Mouse (Mus musculus) intestine, postnatal 0 days (tissue): Measurements from ENCODE around the gene Tmem239. TPM values are rescaled to one million over a fixed set of nuclear protein-coding genes. Genes with fewer than 3 reads are reported as not detected.

ENCODE experiments used
- ATAC-seq: fragments of 200-750 bp; cut with Nextera tagmentation; 2 replicates; pipeline ENCODE4 v1.8.0; 2017; ENCODE audit warnings: mild to moderate bottlenecking, moderate TSS enrichment, moderate library complexity
- H3K27ac ChIP-seq: fragments of 300-500 bp; sonication (generic); 2 replicates; pipeline ENCODE4 v1.5.1; 2014; ENCODE audit warnings: mild to moderate bottlenecking, low read depth, low read length, moderate library complexity
- H3K27me3 ChIP-seq: fragments of 300-500 bp; sonication (generic); replicated peaks from 2 replicates; pipeline ENCODE4 v1.6.1; 2014; ENCODE audit warnings: low read length, mixed read lengths; ENCODE audit not compliant: control insufficient read depth, insufficient read depth
- H3K36me3 ChIP-seq: fragments of 300-500 bp; sonication (generic); 2 replicates; pipeline ENCODE4 v1.6.1; 2014; ENCODE audit warnings: mild to moderate bottlenecking, moderate library complexity; ENCODE audit not compliant: control insufficient read depth, insufficient read depth
- H3K4me1 ChIP-seq: fragments of 300-500 bp; sonication (generic); replicated peaks from 2 replicates; pipeline ENCODE4 v1.6.1; 2014; ENCODE audit warnings: antibody characterized with exemption, low read length, mixed read lengths; ENCODE audit not compliant: control insufficient read depth, insufficient read depth
- H3K4me2 ChIP-seq: fragments of 300-500 bp; sonication (generic); replicated peaks from 2 replicates; pipeline ENCODE4 v1.6.1; 2014; ENCODE audit warnings: low read depth, mild to moderate bottlenecking, moderate library complexity
- H3K4me3 ChIP-seq: fragments of 300-500 bp; sonication (generic); 2 replicates; pipeline ENCODE4 v1.5.1; 2014; ENCODE audit warnings: low read depth, low read length
- H3K9ac ChIP-seq: fragments of 300-500 bp; sonication (generic); 2 replicates; pipeline ENCODE4 v1.6.1; 2014; ENCODE audit warnings: mild to moderate bottlenecking, low read depth, low read length
- H3K9me3 ChIP-seq: fragments of 300-500 bp; sonication (generic); 2 replicates; pipeline ENCODE4 v1.6.1; 2016; ENCODE audit warnings: mixed run types; ENCODE audit not compliant: control insufficient read depth
- CTCF ChIP-seq: sonication (generic); IDR thresholded peaks from 2 replicates; pipeline ENCODE4 v1.5.1; 2016; ENCODE audit warnings: low read depth, mild to moderate bottlenecking, control low read depth, antibody characterized with exemption, moderate library complexity
- whole genome bisulfite sequencing: fragments of 180-500 bp; shearing (Covaris S2); extraction: QIAGEN DNeasy Blood & Tissue Kit; methylation state at CpG from one replicate; pipeline ENCODE4 v1.1.7; 2014; 5-methylcytosine and 5-hydroxymethylcytosine counted together
- polyA plus RNA-seq: library from polyadenylated mRNA; unstranded; fragments of >200 nt; fragmentation: Nextera tagmentation; extraction: Ambion mirVana; gene quantifications from 2 replicates; pipeline ENCODE4 v1.2.1, GENCODE M21; 2015

Tmem239 gene
- polyA plus RNA-seq, 1 experiment from 2014 or later: not detected

DNA sequence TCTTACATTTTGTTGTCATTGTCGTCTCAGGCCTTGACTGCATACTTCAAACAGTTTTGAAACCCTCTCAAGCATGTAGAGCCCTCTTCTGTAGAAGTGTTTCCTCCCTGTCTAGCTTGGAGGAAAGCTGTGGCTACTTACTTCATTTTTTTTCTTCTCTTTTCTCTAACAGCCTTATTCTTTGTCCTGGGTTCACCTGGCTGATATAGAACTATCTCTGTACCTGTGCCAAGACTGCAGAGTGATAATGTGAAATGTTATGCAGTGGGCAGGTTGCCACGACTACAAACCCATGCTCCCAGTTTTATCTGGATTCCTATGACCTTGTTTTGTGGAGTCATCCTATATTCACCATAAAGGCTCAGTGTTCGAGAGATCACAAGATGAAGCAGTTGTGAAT is 24.2 kb downstream of the Tmem239 start:
- H3K4me3 ChIP-seq: no peak overlapping the region
- H3K27me3 ChIP-seq: no peaks in the 10 kb centered on the region
- no peak overlapping the region for H3K27ac ChIP-seq
- H3K36me3 ChIP-seq: no peaks in the 10 kb centered on the region
- no peak for ATAC-seq
- no peak overlapping the region for H3K4me2 ChIP-seq
- no peaks in the 10 kb centered on the region for H3K9me3 ChIP-seq
- TF ChIP-seq CTCF: no peak
- H3K9ac ChIP-seq: no peak overlapping the region
- WGBS: 74% methylated on average over 3 of the region's 3 CpGs
- H3K4me1 ChIP-seq: no peaks in the 10 kb centered on the region

DNA sequence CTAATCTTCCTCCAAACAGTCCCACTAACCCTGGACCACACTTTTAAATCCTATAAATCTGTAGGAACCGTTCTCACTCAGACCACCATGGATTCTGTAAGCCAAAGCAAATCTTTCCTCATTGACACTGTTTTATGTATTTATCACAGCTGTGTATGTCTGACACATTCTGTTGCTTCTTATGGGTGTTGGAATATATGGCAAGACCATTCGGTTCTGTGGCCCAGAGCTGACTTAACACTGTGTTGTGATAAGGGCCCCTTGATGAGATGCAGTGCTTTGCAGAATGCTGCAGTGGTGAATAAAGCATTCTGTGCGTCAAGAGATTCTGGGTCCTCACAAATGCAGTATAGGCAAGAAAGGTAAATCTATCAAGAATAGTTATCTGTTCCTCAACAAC is 25.9 kb downstream of the Tmem239 start:
- H3K9me3 ChIP-seq: no peaks in the 10 kb centered on the region
- no peak overlapping the region for H3K4me3 ChIP-seq
- no peaks in the 10 kb centered on the region for H3K27me3 ChIP-seq
- no peak for TF ChIP-seq CTCF
- H3K36me3 ChIP-seq: no peaks in the 10 kb centered on the region
- no peaks in the 10 kb centered on the region for H3K4me1 ChIP-seq
- WGBS: 83% methylated on average over 3 of the region's 3 CpGs
- no peak overlapping the region for H3K4me2 ChIP-seq
- no peak for ATAC-seq
- H3K9ac ChIP-seq: no peak overlapping the region
- no peak overlapping the region for H3K27ac ChIP-seq

DNA sequence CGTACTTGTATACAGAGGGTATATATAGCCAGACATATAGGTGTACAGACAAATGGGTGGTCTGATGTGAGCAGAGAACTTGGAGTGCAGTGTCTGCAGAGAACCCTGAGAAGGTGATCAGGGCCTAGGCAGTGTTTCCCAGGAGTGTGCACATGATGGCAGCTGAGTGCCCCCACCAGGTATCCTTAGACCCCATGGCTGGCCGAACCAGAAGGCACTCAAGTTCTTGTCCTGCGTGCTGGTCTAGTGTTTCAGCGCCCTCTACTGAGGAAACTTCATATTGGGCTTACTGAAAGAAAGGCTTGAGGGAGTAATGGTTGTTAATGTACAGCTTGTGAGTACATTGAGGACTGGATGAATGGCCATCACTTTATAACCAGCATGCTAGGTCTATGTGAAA is 26.9 kb downstream of the Tmem239 start:
- 24% methylated on average over 4 of the region's 4 CpGs for WGBS
- H3K27me3 ChIP-seq: no peaks in the 10 kb centered on the region
- H3K36me3 ChIP-seq: peaks cover 9% of the 10 kb centered on the region
- no peaks in the 10 kb centered on the region for H3K4me1 ChIP-seq
- no peak overlapping the region for H3K9ac ChIP-seq
- H3K27ac ChIP-seq: no peak overlapping the region
- no peak overlapping the region for H3K4me2 ChIP-seq
- no peak for ATAC-seq
- peak; percentile 81 for TF ChIP-seq CTCF
- no peak overlapping the region for H3K4me3 ChIP-seq
- H3K9me3 ChIP-seq: no peaks in the 10 kb centered on the region

DNA sequence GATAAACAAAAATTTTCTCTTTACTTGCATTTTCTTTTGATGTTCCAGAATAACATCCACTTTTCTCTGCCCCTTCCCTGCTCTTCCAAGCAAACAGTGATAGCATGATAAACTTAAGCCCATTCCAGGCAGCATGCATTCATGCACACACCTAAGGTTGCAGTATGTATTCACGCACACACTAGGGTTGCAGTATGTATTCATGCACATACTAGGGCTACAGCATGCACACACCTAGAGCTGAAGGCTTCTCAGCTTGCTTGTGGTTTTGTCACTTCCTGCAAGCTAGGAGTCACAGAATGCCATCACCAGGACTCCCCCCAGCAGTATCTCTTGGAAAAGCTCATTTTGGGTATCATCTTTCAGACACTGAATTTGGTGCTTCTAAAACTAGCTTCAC is 30.5 kb downstream of the Tmem239 start:
- no peaks in the 10 kb centered on the region for H3K9me3 ChIP-seq
- H3K4me2 ChIP-seq: no peak overlapping the region
- peaks cover 45% of the 10 kb centered on the region for H3K36me3 ChIP-seq
- TF ChIP-seq CTCF: no peak
- no peak overlapping the region for H3K4me3 ChIP-seq
- no peaks in the 10 kb centered on the region for H3K4me1 ChIP-seq
- no peak overlapping the region for H3K27ac ChIP-seq
- H3K27me3 ChIP-seq: no peaks in the 10 kb centered on the region
- ATAC-seq: no peak
- 94% methylated on average over 1 of the region's 1 CpGs for WGBS
- no peak overlapping the region for H3K9ac ChIP-seq

- Histone ChIP-seq H3K9me3 (no peaks in the 10 kb centered on the region), H3K4me3 (no peak overlapping the region), H3K27me3 (no peaks in the 10 kb centered on the region), H3K27ac (no peak overlapping the region), H3K9ac (no peak overlapping the region), H3K4me1 (no peaks in the 10 kb centered on the region), H3K36me3 (peaks cover 65% of the 10 kb centered on the region), H3K4me2 (no peak overlapping the region)
- TF ChIP-seq CTCF: no peak
- no peak for ATAC-seq
- WGBS: 87% methylated on average over 3 of the region's 3 CpGs
These were observed 32.6 kb downstream of the Tmem239 start for GRCm38 (mm10) chr2:130438861-130439260.

DNA sequence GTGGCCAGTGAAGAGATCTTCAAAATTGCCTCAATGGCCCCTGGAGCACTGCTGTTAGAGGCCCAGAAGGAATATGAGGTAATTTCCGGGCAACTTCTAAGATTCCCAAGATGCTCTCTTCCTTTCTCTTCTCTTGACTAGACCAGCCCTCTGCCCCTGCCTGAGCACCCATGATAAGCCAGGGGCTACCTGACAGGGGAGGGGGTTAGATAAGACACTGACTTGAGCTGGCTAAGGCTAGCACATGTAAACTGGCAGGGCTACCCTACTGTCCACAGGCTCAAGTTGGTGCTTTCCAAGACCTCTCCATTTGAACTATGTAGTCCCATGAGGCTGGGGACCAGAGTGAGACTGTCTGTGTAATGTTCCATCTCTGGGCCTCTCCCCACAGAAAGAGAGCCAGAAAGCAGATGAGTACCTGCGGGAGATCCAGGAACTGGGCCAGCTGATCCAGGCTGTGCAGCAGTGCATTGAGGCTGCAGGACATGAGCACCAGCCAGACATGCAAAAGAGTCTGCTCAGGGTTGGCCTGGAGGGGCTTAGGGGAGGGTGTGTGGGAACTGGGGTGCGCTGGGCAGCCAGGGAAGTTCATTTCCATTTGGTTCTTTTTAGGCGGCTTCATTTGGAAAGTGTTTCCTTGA is 33.7 kb downstream of the Tmem239 start:
- Histone ChIP-seq H3K4me1 (no peaks in the 10 kb centered on the region), H3K9me3 (no peaks in the 10 kb centered on the region), H3K27me3 (no peaks in the 10 kb centered on the region), H3K36me3 (peaks cover 66% of the 10 kb centered on the region), H3K9ac (no peak overlapping the region), H3K4me3 (no peak overlapping the region), H3K27ac (no peak overlapping the region), H3K4me2 (no peak overlapping the region)
- no peak for ATAC-seq
- TF ChIP-seq CTCF: no peak
- 96% methylated on average over 4 of the region's 4 CpGs for WGBS

DNA sequence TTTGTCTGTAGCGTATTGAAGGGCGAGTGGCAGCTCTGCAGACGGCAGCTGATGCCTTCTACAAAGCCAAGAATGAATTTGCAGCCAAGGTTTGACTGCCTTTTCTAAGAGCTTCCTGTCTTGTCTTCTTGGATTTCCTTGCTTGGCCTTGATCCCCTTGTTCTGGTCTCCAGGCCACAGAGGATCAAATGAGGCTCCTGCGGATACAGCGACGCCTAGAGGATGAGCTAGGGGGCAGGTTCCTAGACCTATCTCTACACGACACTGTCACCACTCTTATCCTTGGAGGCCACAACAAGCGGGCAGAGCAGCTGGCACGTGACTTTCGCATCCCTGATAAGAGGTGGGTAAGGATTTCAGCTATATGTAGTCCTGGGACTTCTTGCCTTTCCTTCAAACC is 35.9 kb downstream of the Tmem239 start:
- Histone ChIP-seq H3K9me3 (no peaks in the 10 kb centered on the region), H3K27me3 (no peaks in the 10 kb centered on the region), H3K36me3 (peaks cover 66% of the 10 kb centered on the region), H3K4me3 (no peak overlapping the region), H3K27ac (no peak overlapping the region), H3K4me2 (no peak overlapping the region), H3K9ac (no peak overlapping the region), H3K4me1 (no peaks in the 10 kb centered on the region)
- WGBS: 85% methylated on average over 10 of the region's 10 CpGs
- TF ChIP-seq CTCF: no peak
- no peak for ATAC-seq
